Comparison of ENCODE assay signal across 8 mouse cellular contexts in genomic region chr4:114907951-114908828, GRCm38 (mm10). TPM values are rescaled to one million over a fixed set of nuclear protein-coding genes. Genes with fewer than 3 reads are reported as not detected.
A peak's percentile ranks its signal among the peaks of the same experiment; 100 is the strongest.
DNase-seq lines count a peak whose midpoint lies in the region; ATAC-seq and TF ChIP-seq lines count a peak whose summit lies in the region.

No protein-coding gene starts in this region.

- peak overlapping the region; percentile 95 for H3K4me2 ChIP-seq in lung, embryonic 15.5 days
- H3K4me2 ChIP-seq in heart, embryonic 13.5 days = peak overlapping the region; percentile 79
- H3K4me2 ChIP-seq in limb, embryonic 11.5 days (ENCODE audit: low read depth, severe bottlenecking) = peak overlapping the region; percentile 71

- DNase-seq in lung, postnatal 14 days = no peak
- peak; percentile 61 for DNase-seq in brain, embryonic 14.5 days (ENCODE audit: low read depth)
- DNase-seq in limb, embryonic 11.5 days (ENCODE audit: low spot score) = peak; percentile 70
- DNase-seq in naive thymus-derived CD4-positive, alpha-beta T cell, adult 2 months (ENCODE audit: low read depth) = peak; percentile 71
- DNase-seq in thymus, postnatal 14 days = peak; percentile 66

- no peak for TF ChIP-seq POLR2A in brain, embryonic 14.5 days (IDR thresholded peaks at IDR 0.05; ENCODE audit: borderline replicate concordance, extremely low read depth, insufficient read depth, insufficient read length, poor library complexity, severe bottlenecking)

- H3K4me3 ChIP-seq in lung, embryonic 15.5 days = peak overlapping the region; percentile 60
- H3K4me3 ChIP-seq in heart, embryonic 13.5 days = peak overlapping the region; percentile 61
- H3K4me3 ChIP-seq in limb, embryonic 11.5 days (ENCODE audit: low read depth, low read length) = peak overlapping the region; percentile 37

- H3K9ac ChIP-seq in lung, embryonic 15.5 days = peak overlapping the region; percentile 48
- peak overlapping the region; percentile 68 for H3K9ac ChIP-seq in heart, embryonic 13.5 days
- peak overlapping the region; percentile 30; the same call in 1 of the 2 replicates for H3K9ac ChIP-seq in limb, embryonic 11.5 days (ENCODE audit: low read length)

- no peaks in the 10 kb centered on the region for H3K36me3 ChIP-seq in lung, embryonic 15.5 days
- H3K36me3 ChIP-seq in heart, embryonic 13.5 days = no peaks in the 10 kb centered on the region
- no peaks in the 10 kb centered on the region for H3K36me3 ChIP-seq in limb, embryonic 11.5 days (ENCODE audit: control insufficient read depth, insufficient read depth, low read length)

- under 1% methylated on average over 92 of the region's 103 CpGs for WGBS in lung, embryonic 15.5 days
- WGBS in heart, embryonic 13.5 days = under 1% methylated on average over 95 of the region's 103 CpGs
- under 1% methylated on average over 86 of the region's 103 CpGs for WGBS in limb, embryonic 11.5 days

- no peak overlapping the region for H3K27ac ChIP-seq in lung, embryonic 15.5 days
- H3K27ac ChIP-seq in heart, embryonic 13.5 days (replicated peaks) = no peak overlapping the region
- no peak overlapping the region for H3K27ac ChIP-seq in limb, embryonic 11.5 days (replicated peaks; ENCODE audit: low read depth, low read length)

- peaks cover 97% of the 10 kb centered on the region for H3K27me3 ChIP-seq in lung, embryonic 15.5 days
- peaks cover 100% of the 10 kb centered on the region for H3K27me3 ChIP-seq in heart, embryonic 13.5 days (replicated peaks)
- peaks cover 98% of the 10 kb centered on the region for H3K27me3 ChIP-seq in limb, embryonic 11.5 days (ENCODE audit: control insufficient read depth, insufficient read depth, low read length)

- peaks cover 17% of the 10 kb centered on the region for H3K4me1 ChIP-seq in lung, embryonic 15.5 days
- peaks cover 27% of the 10 kb centered on the region for H3K4me1 ChIP-seq in heart, embryonic 13.5 days
- H3K4me1 ChIP-seq in limb, embryonic 11.5 days (ENCODE audit: control insufficient read depth, insufficient read depth, low read length) = peaks cover 15% of the 10 kb centered on the region

- no peaks in the 10 kb centered on the region for H3K9me3 ChIP-seq in lung, embryonic 15.5 days
- H3K9me3 ChIP-seq in heart, embryonic 13.5 days = no peaks in the 10 kb centered on the region
- no peaks in the 10 kb centered on the region for H3K9me3 ChIP-seq in limb, embryonic 11.5 days (ENCODE audit: control insufficient read depth, low read length)

- no peak for TF ChIP-seq CTCF in brain, embryonic 14.5 days (IDR thresholded peaks at IDR 0.05; ENCODE audit: borderline replicate concordance, extremely low read depth, insufficient read depth, insufficient read length)

- ATAC-seq in lung, embryonic 15.5 days (ENCODE audit: borderline replicate concordance, extremely low read depth, low FRiP score, low TSS enrichment) = peak; percentile 44
- ATAC-seq in heart, embryonic 13.5 days (ENCODE audit: extremely low read depth, insufficient number of reproducible peaks, low FRiP score, low TSS enrichment) = peak; percentile 19; the same call in 1 of the 2 replicates
- peak; percentile 22 for ATAC-seq in limb, embryonic 11.5 days (ENCODE audit: insufficient number of reproducible peaks, low FRiP score, low TSS enrichment, low read depth)
- no peak for ATAC-seq in megakaryocyte-erythroid progenitor cell, adult 5-6 weeks (replicated peaks; ENCODE audit: low FRiP score, low TSS enrichment, poor library complexity, severe bottlenecking)

RNA-seq across cellular contexts. Expression of gene Foxd2, which starts 0.5 kb away (rescaled TPM):
- 0.15 and 0.20 TPM in 2 replicates for polyA plus RNA-seq in lung, embryonic 15.5 days (2015; fragmentation: Nextera tagmentation; extraction: Ambion mirVana)
- polyA plus RNA-seq in brain, embryonic 14.5 days (2012; rRNA removed) = 0.93 and 1.1 TPM in 2 replicates
- 0.07 and 0.09 TPM in 2 replicates for polyA plus RNA-seq in heart, embryonic 13.5 days (2015; fragmentation: Nextera tagmentation; extraction: Ambion mirVana)
- 0.20 and 0.67 TPM in 2 replicates for polyA plus RNA-seq in limb, embryonic 11.5 days (2014; fragmentation: Nextera tagmentation; extraction: Ambion mirVana)
- total RNA-seq in megakaryocyte-erythroid progenitor cell, adult 5-6 weeks (2014; fragmentation: Nextera tagmentation) = 0.09 and 0.27 TPM in 2 replicates
- total RNA-seq in megakaryocyte-erythroid progenitor cell, adult 5-6 weeks (2017) = 1.2 TPM in 1 of 2 replicates, not detected in the other

RNA-seq across cellular contexts. Expression of gene Foxe3, which starts 17.6 kb away (rescaled TPM):
- not detected in 2 replicates for polyA plus RNA-seq in lung, embryonic 15.5 days (2015; fragmentation: Nextera tagmentation; extraction: Ambion mirVana)
- 0.10 and 0.19 TPM in 2 replicates for polyA plus RNA-seq in brain, embryonic 14.5 days (2012; rRNA removed)
- not detected in 2 replicates for polyA plus RNA-seq in heart, embryonic 13.5 days (2015; fragmentation: Nextera tagmentation; extraction: Ambion mirVana)
- polyA plus RNA-seq in limb, embryonic 11.5 days (2014; fragmentation: Nextera tagmentation; extraction: Ambion mirVana) = not detected in 2 replicates
- total RNA-seq in megakaryocyte-erythroid progenitor cell, adult 5-6 weeks (2014; fragmentation: Nextera tagmentation) = not detected in 2 replicates
- not detected in 2 replicates for total RNA-seq in megakaryocyte-erythroid progenitor cell, adult 5-6 weeks (2017)
